Mouse (Mus musculus): ENCODE results near the gene Vps37c. TPM values are rescaled to one million over a fixed set of nuclear protein-coding genes. Genes with fewer than 3 reads are reported as not detected.

The Vps37c gene
- polyA plus RNA-seq, 1 experiment from 2014 or later: 27.7 TPM

DNA sequence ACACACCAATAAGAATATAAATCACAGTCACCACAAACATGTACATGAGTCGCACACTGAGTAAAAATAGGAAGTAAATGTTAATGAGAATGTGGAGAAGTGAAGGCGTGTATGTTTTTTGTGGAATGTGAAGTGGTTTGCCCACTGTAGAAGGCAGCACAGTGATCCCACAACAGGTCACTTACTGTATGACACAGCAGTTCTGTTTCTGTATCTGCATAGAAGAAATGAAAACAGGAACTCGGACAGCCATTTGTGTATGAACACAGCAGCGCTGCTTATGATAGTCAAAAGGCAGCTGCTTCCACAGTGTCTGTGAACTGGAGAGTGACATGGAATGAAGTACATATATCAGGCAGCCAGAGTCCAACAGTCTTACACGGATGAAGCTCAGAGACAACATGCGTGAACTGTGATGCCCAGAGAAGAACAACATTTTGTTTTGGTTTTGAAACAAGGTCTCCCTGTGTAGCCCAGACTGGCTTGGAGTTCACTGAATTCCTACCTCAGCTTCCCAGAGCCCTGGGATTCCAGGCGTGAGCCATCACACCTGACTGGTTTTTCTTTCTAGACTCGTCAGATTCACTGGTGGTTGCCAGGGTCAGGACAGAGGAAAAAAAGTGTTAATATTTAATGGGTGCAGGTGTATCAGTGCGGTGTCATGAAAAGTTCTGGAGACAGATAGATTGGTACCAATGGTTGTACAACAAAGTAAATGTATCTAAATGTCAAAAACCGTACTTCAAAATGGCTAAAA, 5.6 kb downstream of the Vps37c start:
- no peaks in the 10 kb centered on the region for H3K9me3 ChIP-seq (ENCODE audit: control insufficient read depth, low read length)
- WGBS: 85% methylated on average over 10 of the region's 10 CpGs
- no peaks in the 10 kb centered on the region for H3K27me3 ChIP-seq (replicated peaks; ENCODE audit: control insufficient read depth, insufficient read depth, low read length)
- H3K4me3 ChIP-seq (ENCODE audit: low read length): no peak overlapping the region
- ATAC-seq: no peak
- H3K4me2 ChIP-seq (ENCODE audit: low read length): no peak overlapping the region
- no peak overlapping the region for H3K27ac ChIP-seq (ENCODE audit: low read depth, low read length)
- peaks cover 43% of the 10 kb centered on the region for H3K4me1 ChIP-seq (ENCODE audit: control insufficient read depth, insufficient read depth, low read depth, low read length)
- no peaks in the 10 kb centered on the region for H3K36me3 ChIP-seq (ENCODE audit: control insufficient read depth, insufficient read depth, low read length)
- H3K9ac ChIP-seq (ENCODE audit: low read depth, low read length): no peak overlapping the region

DNA sequence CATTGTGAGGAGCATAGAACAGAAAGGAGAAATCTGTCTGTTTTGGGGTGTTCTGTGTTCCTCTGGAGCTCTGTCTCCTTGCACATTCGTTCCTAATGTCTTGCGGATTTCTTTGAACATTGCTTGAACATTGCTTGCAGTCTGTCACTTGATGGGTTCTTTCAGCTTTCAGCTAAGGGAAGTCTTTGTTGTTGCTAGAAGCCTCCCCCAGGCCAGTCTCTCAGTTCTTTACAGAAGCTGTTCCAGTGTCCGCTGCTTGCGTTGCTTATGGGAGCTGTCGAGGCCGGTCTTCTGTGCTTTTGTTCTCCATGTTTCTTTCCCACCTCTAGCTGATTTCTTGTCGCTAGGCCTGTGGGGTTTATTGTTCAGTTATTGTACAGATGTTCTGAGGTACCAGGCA, 7.3 kb downstream of the Vps37c start:
- no peaks in the 10 kb centered on the region for H3K36me3 ChIP-seq (ENCODE audit: control insufficient read depth, insufficient read depth, low read length)
- peak overlapping the region; percentile 2; the same call in 1 of the 2 replicates for H3K4me2 ChIP-seq (ENCODE audit: low read length)
- H3K4me3 ChIP-seq (ENCODE audit: low read length): no peak overlapping the region
- H3K27ac ChIP-seq (ENCODE audit: low read depth, low read length): peak overlapping the region; percentile 62
- 18% methylated on average over 7 of the region's 7 CpGs for WGBS
- no peaks in the 10 kb centered on the region for H3K27me3 ChIP-seq (replicated peaks; ENCODE audit: control insufficient read depth, insufficient read depth, low read length)
- ATAC-seq: no peak
- H3K9me3 ChIP-seq (ENCODE audit: control insufficient read depth, low read length): no peaks in the 10 kb centered on the region
- peaks cover 34% of the 10 kb centered on the region for H3K4me1 ChIP-seq (ENCODE audit: control insufficient read depth, insufficient read depth, low read depth, low read length)
- H3K9ac ChIP-seq (ENCODE audit: low read depth, low read length): peak overlapping the region; percentile 42; the same call in 1 of the 2 replicates

DNA sequence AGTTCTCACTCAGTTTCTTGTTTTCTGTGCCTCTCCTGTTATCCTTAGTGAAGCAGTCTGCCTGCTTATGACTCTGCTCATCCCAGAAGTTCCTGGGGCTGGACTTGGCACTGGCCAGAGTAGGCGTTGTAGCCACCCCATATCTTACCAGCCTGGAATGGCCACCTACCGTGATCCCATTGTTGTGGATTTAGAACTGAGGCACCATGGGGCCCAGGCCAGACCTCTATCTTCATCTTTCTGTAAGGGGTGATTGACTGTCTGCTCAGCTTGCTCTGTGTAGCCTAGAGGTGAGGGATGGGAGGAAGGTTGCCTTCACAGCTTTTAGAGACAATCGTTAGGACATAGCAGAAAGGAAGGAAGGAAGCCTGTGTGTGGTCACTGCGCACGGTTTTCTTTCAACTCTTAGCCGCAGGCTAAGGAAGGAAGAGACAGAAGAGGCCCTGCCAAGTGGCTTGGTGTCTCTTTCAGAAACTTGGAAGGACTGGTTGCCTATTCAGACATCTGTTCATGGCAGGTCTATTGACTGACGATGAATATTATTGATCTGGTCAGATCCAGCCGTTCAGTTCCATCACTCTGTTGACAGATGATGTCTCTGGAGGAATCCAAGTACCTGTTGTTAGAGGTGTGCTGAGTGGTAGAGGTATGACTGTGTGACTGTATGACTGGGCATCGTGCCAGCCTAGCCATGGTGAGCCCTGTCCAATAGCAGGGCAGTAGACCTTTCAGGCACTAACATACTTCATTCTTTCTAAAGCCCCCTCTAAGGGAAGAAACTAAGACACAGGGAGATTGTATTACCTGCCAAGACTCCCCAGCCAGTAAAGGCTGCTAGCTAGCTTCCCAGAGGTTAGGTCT, 9.8 kb downstream of the Vps37c start:
- H3K4me1 ChIP-seq (ENCODE audit: control insufficient read depth, insufficient read depth, low read depth, low read length): peaks cover 35% of the 10 kb centered on the region
- no peak overlapping the region for H3K27ac ChIP-seq (ENCODE audit: low read depth, low read length)
- no peak overlapping the region for H3K9ac ChIP-seq (ENCODE audit: low read depth, low read length)
- H3K4me2 ChIP-seq (ENCODE audit: low read length): no peak overlapping the region
- H3K9me3 ChIP-seq (ENCODE audit: control insufficient read depth, low read length): no peaks in the 10 kb centered on the region
- no peak overlapping the region for H3K4me3 ChIP-seq (ENCODE audit: low read length)
- H3K27me3 ChIP-seq (replicated peaks; ENCODE audit: control insufficient read depth, insufficient read depth, low read length): no peaks in the 10 kb centered on the region
- H3K36me3 ChIP-seq (ENCODE audit: control insufficient read depth, insufficient read depth, low read length): no peaks in the 10 kb centered on the region
- 68% methylated on average over 9 of the region's 9 CpGs for WGBS
- ATAC-seq: no peak

DNA sequence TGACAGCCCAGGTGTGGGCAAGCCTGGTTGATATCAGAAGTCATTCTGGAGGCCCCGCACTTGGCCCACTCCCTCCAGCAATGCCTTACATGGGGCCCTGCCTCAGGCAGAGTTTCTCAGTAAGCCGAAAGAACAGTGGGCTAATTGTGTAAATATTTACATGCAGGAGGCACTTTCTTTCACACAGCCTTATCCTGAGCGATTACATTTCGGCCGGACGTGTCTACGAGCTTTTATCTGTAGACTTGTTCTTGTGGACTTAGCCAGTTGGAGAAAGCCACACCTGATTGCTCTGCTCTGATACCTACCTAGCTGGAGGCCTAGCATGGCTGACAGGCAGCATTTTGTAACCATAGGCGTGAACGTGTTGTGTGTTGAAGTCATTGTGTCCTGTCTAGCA, 11.3 kb downstream of the Vps37c start:
- no peak overlapping the region for H3K4me2 ChIP-seq (ENCODE audit: low read length)
- H3K4me3 ChIP-seq (ENCODE audit: low read length): no peak overlapping the region
- no peaks in the 10 kb centered on the region for H3K9me3 ChIP-seq (ENCODE audit: control insufficient read depth, low read length)
- H3K27me3 ChIP-seq (replicated peaks; ENCODE audit: control insufficient read depth, insufficient read depth, low read length): no peaks in the 10 kb centered on the region
- H3K4me1 ChIP-seq (ENCODE audit: control insufficient read depth, insufficient read depth, low read depth, low read length): peaks cover 35% of the 10 kb centered on the region
- ATAC-seq: peak; percentile 10; the same call in 1 of the 2 replicates
- no peak overlapping the region for H3K9ac ChIP-seq (ENCODE audit: low read depth, low read length)
- 67% methylated on average over 9 of the region's 9 CpGs for WGBS
- no peaks in the 10 kb centered on the region for H3K36me3 ChIP-seq (ENCODE audit: control insufficient read depth, insufficient read depth, low read length)
- H3K27ac ChIP-seq (ENCODE audit: low read depth, low read length): no peak overlapping the region

DNA sequence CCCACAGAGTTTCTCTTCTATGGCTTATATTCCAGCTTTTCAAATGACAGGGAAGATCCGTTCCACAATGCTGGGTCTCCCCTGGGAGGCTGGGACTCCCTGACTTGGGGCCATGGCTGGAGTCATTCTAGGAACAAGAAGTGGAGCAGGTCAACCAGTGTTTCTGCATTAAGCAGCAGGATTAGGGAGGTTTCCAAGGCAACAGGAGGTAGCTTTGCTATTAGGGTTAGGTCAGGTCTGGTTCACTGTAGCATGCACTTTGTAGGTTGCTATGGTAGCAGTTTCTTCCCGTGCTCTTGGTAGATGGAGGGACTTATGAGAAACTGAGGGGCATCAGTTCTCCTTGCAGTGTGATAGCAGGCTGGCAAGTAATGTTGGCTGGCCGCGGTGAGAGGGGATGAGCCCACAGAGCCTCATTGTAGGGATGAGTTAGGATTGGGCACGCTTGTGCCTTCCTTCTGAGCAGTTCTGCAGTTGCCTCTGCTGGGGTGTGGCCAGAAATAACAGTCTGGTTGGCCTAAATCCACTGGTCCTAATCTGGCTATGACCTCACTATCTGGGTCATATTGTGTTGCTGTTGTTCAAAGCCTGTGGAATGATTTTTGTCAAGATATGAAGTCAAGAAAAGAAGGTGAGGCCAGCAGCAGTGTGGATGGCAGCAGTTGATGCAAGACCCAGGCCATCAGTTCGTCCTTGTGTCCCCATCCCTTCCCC, 12.6 kb downstream of the Vps37c start:
- ATAC-seq: no peak
- Histone ChIP-seq H3K27ac (ENCODE audit: low read depth, low read length) (no peak overlapping the region), H3K9ac (ENCODE audit: low read depth, low read length) (no peak overlapping the region), H3K9me3 (ENCODE audit: control insufficient read depth, low read length) (no peaks in the 10 kb centered on the region), H3K4me3 (ENCODE audit: low read length) (no peak overlapping the region), H3K4me2 (ENCODE audit: low read length) (no peak overlapping the region), H3K36me3 (ENCODE audit: control insufficient read depth, insufficient read depth, low read length) (no peaks in the 10 kb centered on the region), H3K4me1 (ENCODE audit: control insufficient read depth, insufficient read depth, low read depth, low read length) (peaks cover 25% of the 10 kb centered on the region), H3K27me3 (replicated peaks; ENCODE audit: control insufficient read depth, insufficient read depth, low read length) (no peaks in the 10 kb centered on the region)
- 51% methylated on average over 6 of the region's 6 CpGs for WGBS

DNA sequence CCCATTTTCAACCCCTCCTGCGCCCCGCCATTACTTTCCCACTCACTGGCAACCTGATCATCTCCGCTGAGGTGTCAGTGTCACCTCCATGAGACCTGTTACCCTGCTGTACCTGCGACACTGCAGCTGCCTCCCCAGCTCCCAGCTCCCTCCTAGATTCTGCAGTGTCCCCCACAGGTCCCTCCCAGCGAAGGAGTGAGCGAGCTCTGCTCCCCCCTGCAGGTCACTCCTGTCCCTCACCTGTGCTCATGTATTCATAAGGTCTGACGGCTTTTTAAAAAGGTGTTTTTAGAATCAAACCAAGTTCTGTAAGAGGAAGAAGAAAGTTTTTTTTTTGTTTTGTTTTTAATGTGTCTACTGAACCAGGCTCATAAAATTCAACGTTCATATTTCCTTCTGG, 13.6 kb downstream of the Vps37c start:
- Histone ChIP-seq H3K4me1 (ENCODE audit: control insufficient read depth, insufficient read depth, low read depth, low read length) (peaks cover 22% of the 10 kb centered on the region), H3K27ac (ENCODE audit: low read depth, low read length) (no peak overlapping the region), H3K9ac (ENCODE audit: low read depth, low read length) (no peak overlapping the region), H3K9me3 (ENCODE audit: control insufficient read depth, low read length) (no peaks in the 10 kb centered on the region), H3K36me3 (ENCODE audit: control insufficient read depth, insufficient read depth, low read length) (peaks cover 2% of the 10 kb centered on the region; the same call in 1 of the 2 replicates), H3K4me2 (ENCODE audit: low read length) (no peak overlapping the region), H3K27me3 (replicated peaks; ENCODE audit: control insufficient read depth, insufficient read depth, low read length) (no peaks in the 10 kb centered on the region), H3K4me3 (ENCODE audit: low read length) (no peak overlapping the region)
- WGBS: 87% methylated on average over 8 of the region's 8 CpGs
- ATAC-seq: no peak

DNA sequence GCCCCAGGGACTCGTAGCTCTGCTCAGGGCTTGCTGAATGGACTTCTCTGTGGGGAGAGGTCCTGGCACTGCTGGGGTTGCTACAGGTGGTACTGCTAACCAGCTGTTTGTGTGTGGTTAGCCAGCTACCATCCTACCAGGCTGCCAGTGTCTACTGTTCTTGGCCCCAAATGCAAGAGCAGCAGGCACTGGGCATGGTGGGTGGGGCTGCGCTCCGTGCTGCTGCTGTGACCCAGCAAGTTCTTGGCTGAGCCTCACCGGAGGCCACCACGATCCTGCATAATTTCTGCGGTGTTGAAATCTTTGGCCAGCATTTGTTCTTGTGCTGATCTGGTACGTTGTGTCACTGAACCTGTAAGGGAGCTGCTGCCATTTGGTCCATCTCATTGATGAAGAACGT, 14.9 kb downstream of the Vps37c start:
- Histone ChIP-seq H3K27me3 (replicated peaks; ENCODE audit: control insufficient read depth, insufficient read depth, low read length) (no peaks in the 10 kb centered on the region), H3K4me1 (ENCODE audit: control insufficient read depth, insufficient read depth, low read depth, low read length) (peaks cover 14% of the 10 kb centered on the region), H3K36me3 (ENCODE audit: control insufficient read depth, insufficient read depth, low read length) (peaks cover 5% of the 10 kb centered on the region; the same call in 1 of the 2 replicates), H3K4me3 (ENCODE audit: low read length) (no peak overlapping the region), H3K4me2 (ENCODE audit: low read length) (no peak overlapping the region), H3K9ac (ENCODE audit: low read depth, low read length) (no peak overlapping the region), H3K9me3 (ENCODE audit: control insufficient read depth, low read length) (no peaks in the 10 kb centered on the region), H3K27ac (ENCODE audit: low read depth, low read length) (no peak overlapping the region)
- WGBS: 80% methylated on average over 8 of the region's 8 CpGs
- no peak for ATAC-seq

DNA sequence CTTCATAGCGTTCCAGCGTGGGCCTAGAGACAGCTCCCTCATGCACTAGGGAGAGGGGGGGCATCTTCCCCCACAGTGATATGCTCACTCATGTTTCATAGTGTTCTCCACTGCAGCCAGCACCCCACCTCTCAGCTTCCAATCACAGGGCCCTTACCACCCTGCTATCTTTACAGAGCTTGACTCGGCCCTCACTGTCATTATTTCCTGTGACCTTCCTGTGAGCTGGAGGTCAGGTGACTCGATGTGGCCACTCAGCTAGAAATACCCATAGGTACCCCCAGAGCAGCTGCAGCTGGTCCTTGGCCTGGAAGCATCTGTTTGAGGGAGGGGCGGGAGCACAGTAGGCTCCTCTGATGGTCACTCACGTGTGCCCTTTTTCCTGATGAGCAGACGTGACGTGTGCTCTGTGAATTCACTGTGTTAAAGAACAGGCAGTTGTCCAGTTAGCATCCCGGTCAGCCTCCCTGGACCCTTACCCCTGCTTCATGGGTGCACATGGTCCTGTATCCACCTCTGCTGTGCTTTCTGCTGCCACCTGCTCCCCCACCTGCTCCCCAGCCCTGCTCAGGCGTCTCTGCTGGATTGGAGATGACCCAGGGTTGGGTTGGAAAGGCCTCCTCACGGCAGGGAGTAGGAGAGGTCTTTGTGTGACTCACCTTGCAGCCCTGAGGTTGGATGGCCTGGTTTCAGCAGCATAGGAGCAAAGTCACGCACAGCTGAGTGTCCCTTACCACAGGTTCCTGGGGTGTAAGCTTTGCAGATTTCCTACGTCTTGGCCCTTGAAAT, 18.7 kb downstream of the Vps37c start:
- no peak overlapping the region for H3K4me3 ChIP-seq (ENCODE audit: low read length)
- H3K9ac ChIP-seq (ENCODE audit: low read depth, low read length): no peak overlapping the region
- no peaks in the 10 kb centered on the region for H3K27me3 ChIP-seq (replicated peaks; ENCODE audit: control insufficient read depth, insufficient read depth, low read length)
- no peak overlapping the region for H3K27ac ChIP-seq (ENCODE audit: low read depth, low read length)
- peaks cover 16% of the 10 kb centered on the region for H3K4me1 ChIP-seq (ENCODE audit: control insufficient read depth, insufficient read depth, low read depth, low read length)
- peaks cover 14% of the 10 kb centered on the region for H3K36me3 ChIP-seq (ENCODE audit: control insufficient read depth, insufficient read depth, low read length)
- H3K4me2 ChIP-seq (ENCODE audit: low read length): no peak overlapping the region
- ATAC-seq: no peak
- 76% methylated on average over 13 of the region's 13 CpGs for WGBS
- no peaks in the 10 kb centered on the region for H3K9me3 ChIP-seq (ENCODE audit: control insufficient read depth, low read length)
